Mouse (Mus musculus): ENCODE data around the gene Gcfc2.

Gcfc2 gene

DNA sequence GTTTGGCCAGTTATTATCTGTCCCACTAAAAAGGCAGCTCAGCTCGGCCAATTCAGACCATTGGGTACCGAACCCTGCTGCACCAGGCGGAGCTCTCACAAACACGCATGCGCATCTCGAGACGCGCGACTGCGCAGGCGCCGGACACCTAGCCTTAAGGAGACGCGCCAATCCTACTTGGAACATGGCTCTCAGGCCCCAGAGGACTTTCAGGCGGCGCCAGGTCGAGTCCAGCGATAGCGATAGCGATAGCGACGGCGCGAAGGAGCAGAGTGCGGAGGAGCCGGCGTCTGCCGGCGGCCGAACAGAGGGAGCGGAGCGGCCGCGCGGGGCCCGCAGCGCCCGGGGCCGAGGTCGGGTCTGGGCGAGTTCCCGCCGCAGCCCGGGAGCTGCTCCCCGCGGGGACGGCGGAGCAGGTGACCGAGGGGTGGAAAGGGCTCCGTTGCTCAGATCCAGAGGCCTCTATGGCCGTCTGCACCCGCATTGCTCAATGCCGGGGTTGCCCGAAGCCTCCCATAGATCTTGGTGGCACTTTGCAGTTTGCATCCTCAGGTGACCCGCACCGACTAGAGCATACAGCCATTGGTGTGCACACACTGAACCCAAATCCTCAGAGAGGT, at the start of gene Gcfc2:
Gene Gcfc2 (plus strand): TSS at position 147 of the 620 bp plus-strand sequence.
- DNase-seq (ENCODE audit: low spot score): peak; percentile 97

GRCm38 (mm10) chr6:81895678-81896230, 27.7 kb upstream of the Gcfc2 start:
- DNase-seq (ENCODE audit: low spot score): no peak

DNA sequence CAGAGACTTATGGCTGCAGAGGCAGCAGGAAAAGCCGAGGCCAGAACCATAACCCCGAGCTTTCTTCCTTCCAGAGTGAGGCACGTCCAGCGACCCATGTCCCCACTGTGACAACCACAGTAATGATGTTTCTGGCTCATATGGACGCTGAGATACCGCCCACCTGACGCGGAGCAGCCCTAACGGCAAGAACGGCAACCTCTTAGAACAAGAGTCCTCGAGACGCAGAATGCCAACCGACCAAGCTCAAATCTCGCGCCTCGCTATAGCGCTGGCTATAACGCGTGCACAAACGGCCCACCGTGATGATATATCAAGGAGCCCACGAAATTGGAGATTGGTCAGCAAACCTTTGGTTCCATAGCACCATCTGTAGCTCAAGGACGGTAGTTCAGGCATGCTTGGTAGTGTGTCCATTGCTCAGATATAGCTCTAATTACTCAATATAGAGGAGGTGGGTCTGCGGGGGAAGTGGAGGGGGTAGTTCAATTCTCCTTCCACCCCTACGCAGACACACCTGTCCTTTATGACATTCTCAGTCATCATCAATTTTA, 13.1 kb upstream of the Gcfc2 start:
- no peak for DNase-seq (ENCODE audit: low spot score)

DNA sequence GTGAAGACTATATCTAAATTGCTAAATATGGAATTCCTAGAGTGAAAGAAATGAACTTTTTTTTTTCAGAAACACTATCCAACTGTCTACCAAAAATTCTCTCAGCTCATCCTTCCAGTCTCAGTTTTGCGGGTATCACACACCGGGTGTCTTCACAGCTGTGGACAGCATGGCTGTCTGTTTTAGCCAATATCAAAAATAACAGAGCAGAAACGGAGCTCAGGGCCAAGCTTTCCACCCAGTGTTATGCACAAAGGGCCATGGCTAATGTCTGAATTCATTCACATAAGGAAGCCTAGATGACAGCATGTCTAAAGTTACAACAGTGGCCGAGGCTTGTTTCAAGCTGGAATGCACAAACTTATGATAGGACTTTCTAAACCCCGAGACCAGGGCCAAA, 12.2 kb upstream of the Gcfc2 start:
- DNase-seq (ENCODE audit: low spot score): no peak

DNA sequence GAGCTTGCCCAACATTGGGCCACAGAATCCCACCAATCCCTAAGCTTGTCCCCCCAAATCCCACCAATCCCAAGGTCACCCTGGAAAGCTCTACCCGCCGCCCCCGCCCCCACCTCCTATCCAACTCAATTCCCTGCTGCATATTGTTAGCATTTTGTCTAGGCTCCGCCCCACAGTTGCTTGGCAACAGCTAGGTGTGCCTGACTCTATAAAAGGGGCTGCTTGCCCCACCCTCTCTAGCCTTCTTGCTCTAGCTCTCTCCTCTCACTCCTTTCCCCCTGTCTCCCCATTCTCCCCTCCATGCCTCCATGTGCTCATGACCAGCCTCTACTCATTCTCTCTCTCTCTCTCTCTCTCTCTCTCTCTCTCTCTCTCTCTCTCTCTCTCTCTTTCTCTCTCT, 11.8 kb upstream of the Gcfc2 start:
- no peak for DNase-seq (ENCODE audit: low spot score)

GRCm38 (mm10) chr6:81912177-81912576, 11.3 kb upstream of the Gcfc2 start:
- no peak for DNase-seq (ENCODE audit: low spot score)

GRCm38 (mm10) chr6:81924304-81924703, 835 bp downstream of the Gcfc2 start:
- no peak for DNase-seq (ENCODE audit: low spot score)

DNA sequence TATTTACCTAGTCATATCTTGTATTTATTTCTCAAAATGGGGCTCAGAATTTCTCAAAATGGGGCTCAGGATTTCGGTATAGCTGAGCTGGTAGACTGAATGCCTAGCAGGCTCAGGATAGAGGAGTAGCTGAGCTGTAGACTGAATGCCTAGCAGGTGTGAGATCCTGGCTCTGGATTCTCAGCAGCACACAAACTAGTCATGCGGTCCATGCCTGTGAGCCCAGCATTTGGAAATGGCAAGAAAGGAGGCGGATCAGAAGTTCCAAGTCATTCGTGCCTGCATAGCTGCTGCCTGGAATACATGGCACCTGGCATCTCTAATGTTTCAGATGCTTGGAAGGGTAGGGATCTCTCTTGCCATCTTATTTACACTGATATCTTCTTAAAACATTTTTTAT, 5.9 kb downstream of the Gcfc2 start:
- no peak for DNase-seq (ENCODE audit: low spot score)

GRCm38 (mm10) chr6:81933281-81933680, 9.8 kb downstream of the Gcfc2 start:
- DNase-seq (ENCODE audit: low spot score): no peak

- DNase-seq (ENCODE audit: low spot score): no peak
Observed at GRCm38 (mm10) chr6:81941718-81942117, 18.2 kb downstream of the Gcfc2 start.

DNA sequence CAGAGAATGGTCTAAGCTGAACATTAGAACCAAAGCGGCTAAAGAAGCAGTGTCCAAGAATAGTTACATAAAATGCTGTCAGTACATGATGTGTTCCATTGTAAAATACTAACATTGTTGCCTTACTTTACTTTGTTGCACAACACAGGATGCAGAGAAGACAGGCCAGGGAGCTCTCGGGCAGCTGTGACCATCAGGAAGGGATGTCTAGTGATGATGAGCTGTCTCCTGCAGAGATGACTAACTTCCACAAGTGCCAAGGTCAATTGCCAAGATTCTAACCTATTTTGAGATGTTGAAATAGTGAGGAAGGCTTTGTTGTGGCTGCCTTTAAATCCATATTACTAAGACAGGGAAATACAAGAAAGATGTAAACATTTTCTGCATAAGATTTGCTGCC, 19.8 kb downstream of the Gcfc2 start:
- no peak for DNase-seq (ENCODE audit: low spot score)

DNA sequence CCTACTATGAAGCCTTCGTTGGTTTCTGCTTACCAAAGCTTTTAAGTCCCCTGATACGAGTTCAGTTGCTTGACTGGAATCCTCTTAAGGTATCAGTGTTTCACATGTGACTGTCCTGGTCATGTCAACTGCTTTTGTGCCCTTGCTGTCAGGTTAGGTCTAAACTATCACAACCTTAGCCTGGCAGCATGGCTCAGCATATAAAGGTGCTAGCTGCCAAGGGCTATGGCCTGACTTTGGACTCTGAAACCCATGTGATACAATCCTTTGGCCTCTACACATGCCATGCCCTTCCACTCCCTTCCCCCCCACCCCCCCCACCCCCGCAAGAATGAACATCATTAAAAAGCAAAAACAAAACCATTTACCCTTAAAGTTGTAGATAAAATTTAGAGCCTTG, 21.0 kb downstream of the Gcfc2 start:
- DNase-seq (ENCODE audit: low spot score): no peak

DNA sequence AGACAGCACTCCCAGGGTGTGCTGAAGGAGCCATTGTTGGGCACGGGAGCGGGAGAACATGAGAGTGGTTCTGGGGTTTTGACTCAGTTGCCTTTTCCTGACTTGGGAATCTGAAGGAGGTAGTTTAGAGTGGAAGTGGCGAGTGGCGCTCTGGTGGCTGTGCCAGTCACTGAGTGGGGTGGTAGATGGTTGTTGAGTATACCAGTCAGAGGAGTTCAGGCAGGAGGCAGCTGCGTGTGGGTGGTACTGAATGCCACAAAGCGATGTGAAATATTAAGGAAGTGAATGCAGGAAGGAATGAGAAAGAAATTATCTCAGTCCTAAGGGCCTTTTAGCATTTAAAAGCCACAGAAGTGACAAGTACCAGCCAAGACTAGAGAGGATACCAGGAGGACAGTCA, 23.4 kb downstream of the Gcfc2 start:
- DNase-seq (ENCODE audit: low spot score): no peak

DNA sequence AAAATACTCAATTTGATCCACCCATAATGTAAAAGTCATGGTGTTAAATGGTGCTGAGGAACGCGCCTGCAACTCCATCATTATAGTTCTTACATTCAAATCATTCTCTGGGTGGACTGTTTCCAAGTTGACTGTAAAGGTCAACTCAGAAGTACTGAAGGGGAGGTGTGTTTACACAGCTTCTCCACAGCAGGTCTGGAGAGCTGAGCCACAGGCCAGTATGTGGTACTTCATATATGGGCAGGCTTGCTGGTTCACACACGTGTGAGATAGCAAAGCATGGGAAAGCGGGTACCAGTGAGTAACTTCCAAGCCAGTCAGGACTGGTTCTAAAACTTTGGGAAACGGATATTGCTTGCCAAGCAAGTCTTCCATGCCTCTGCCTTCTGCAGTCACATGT, 31.7 kb downstream of the Gcfc2 start:
- no peak for DNase-seq (ENCODE audit: low spot score)

DNA sequence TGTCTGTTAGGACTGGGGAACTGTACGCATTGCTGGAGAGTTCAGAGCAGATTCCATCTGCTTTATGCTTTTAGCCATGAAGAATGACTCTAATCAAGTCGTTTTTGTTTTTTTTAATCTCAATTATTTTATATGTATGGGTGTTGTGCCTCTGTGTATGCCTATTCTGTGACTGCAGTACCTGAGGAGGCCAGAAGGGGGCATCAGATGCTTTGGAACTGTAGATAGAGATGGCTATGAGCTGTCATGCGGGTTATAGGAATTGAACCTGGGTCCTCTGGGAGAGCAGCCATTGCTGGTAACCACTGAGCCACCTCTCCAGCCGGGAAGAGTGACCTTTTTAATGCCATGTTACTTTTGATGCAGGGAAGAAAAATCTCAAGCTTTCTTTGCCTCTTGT, 32.9 kb downstream of the Gcfc2 start:
- no peak for DNase-seq (ENCODE audit: low spot score)

DNA sequence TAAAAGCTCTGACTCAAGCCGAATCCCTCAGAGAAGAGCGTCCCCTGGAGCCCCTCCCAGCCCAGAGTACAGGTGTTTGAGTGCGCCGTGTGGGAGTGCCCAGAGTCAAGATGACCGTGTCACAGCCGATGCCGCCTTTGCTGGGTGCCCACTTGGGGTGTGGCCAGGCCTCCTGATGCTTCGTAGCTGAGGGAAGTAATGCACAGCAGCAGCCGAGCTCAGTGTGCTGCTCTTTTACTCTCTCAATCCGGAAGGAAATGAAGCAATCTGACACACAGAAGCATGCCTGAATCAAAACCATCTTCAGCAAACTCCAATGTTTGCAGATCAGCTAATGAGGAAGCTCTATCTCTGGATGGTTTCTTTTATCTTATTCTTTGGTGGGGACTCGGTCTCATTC, 34.5 kb downstream of the Gcfc2 start:
- no peak for DNase-seq (ENCODE audit: low spot score)

DNA sequence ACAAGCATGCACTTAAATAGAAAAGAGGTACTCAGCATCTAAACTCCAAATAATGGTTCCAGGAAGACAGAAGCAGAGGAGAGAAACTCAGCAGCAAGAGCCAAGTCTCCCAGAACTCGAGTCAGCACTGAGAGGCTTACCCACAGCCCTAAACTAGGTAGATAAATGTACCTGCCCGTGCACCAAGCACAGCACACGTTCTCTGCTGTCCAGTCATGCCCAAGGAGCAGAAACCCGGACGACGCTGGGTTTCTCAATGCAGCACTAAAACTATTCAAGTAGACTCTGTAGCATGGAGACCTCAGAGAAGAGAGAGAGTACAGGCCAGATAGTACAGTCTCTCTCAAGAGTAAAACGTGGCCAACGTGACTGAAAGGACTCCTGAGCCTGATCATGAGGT, 36.4 kb downstream of the Gcfc2 start:
- DNase-seq (ENCODE audit: low spot score): no peak

DNA sequence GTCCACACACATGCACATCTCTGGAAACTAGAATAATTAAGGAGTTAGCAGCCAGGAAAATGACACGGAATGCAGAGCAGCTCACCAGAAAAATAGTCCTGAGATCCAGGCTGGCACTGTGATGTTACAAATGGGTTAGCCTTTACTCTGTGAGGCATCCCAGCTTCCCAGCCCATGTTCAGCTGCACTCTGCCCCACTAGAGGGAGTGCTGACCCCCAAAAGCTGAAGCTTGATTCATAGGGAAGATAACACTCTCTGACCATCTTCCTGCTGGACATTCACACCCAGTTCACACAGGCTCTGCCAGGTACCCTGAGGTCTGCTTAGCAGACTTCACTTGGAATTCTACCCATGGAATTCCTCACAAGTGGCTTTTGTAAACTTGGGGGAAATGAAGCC, 36.8 kb downstream of the Gcfc2 start:
- DNase-seq (ENCODE audit: low spot score): no peak

GRCm38 (mm10) chr6:81965296-81966067, 42.0 kb downstream of the Gcfc2 start, which contains the start of gene Mrpl19:
Gene Mrpl19, minus strand, starts transcription at chr6:81965958.
- DNase-seq (ENCODE audit: low spot score): peak; percentile 67

DNA sequence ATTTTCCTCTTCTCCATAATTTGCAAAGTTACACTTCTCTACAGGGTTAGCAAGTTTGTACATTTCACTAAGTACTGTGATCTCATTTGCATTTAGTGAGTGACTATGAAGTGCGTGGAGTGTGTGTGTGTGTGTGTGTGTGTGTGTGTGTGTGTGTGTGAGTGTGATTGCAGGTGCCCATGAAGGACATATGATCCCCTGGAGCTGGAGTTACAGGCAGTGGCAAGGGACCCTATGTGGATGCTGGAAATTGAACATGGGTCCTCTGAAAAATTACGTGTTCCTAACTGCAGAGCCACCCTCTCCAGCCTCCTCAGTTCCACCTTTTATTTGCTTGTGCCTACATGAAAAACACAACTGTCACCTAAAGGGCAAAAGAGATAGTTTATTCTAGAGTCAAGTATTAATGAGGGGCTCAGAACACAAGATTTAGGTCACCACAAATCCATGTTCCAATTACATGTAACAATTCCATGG, 42.6 kb downstream of the Gcfc2 start:
- DNase-seq (ENCODE audit: low spot score): no peak

GRCm38 (mm10) chr6:81971196-81971595, 47.7 kb downstream of the Gcfc2 start:
- DNase-seq (ENCODE audit: low spot score): no peak

GRCm38 (mm10) chr6:81972595-81972994, 49.1 kb downstream of the Gcfc2 start:
- no peak for DNase-seq (ENCODE audit: low spot score)

All from ovary, postnatal 10 days (tissue).